Mouse (Mus musculus) intestine, postnatal 0 days (tissue): ENCODE data around the gene Gm47841. TPM values are rescaled to one million over a fixed set of nuclear protein-coding genes. Genes with fewer than 3 reads are reported as not detected.
A peak's percentile ranks its signal among the peaks of the same experiment; 100 is the strongest.

Experiments used
- ATAC-seq: fragments of 200-750 bp; cut with Nextera tagmentation; 2 replicates; pipeline ENCODE4 v1.8.0; 2017; ENCODE audit warnings: mild to moderate bottlenecking, moderate TSS enrichment, moderate library complexity
- H3K27ac ChIP-seq: fragments of 300-500 bp; sonication (generic); 2 replicates; pipeline ENCODE4 v1.5.1; 2014; ENCODE audit warnings: mild to moderate bottlenecking, low read depth, low read length, moderate library complexity
- H3K27me3 ChIP-seq: fragments of 300-500 bp; sonication (generic); replicated peaks from 2 replicates; pipeline ENCODE4 v1.6.1; 2014; ENCODE audit warnings: low read length, mixed read lengths; ENCODE audit not compliant: control insufficient read depth, insufficient read depth
- H3K36me3 ChIP-seq: fragments of 300-500 bp; sonication (generic); 2 replicates; pipeline ENCODE4 v1.6.1; 2014; ENCODE audit warnings: mild to moderate bottlenecking, moderate library complexity; ENCODE audit not compliant: control insufficient read depth, insufficient read depth
- H3K4me1 ChIP-seq: fragments of 300-500 bp; sonication (generic); replicated peaks from 2 replicates; pipeline ENCODE4 v1.6.1; 2014; ENCODE audit warnings: antibody characterized with exemption, low read length, mixed read lengths; ENCODE audit not compliant: control insufficient read depth, insufficient read depth
- H3K4me2 ChIP-seq: fragments of 300-500 bp; sonication (generic); replicated peaks from 2 replicates; pipeline ENCODE4 v1.6.1; 2014; ENCODE audit warnings: low read depth, mild to moderate bottlenecking, moderate library complexity
- H3K4me3 ChIP-seq: fragments of 300-500 bp; sonication (generic); 2 replicates; pipeline ENCODE4 v1.5.1; 2014; ENCODE audit warnings: low read depth, low read length
- H3K9ac ChIP-seq: fragments of 300-500 bp; sonication (generic); 2 replicates; pipeline ENCODE4 v1.6.1; 2014; ENCODE audit warnings: mild to moderate bottlenecking, low read depth, low read length
- H3K9me3 ChIP-seq: fragments of 300-500 bp; sonication (generic); 2 replicates; pipeline ENCODE4 v1.6.1; 2016; ENCODE audit warnings: mixed run types; ENCODE audit not compliant: control insufficient read depth
- CTCF ChIP-seq: sonication (generic); IDR thresholded peaks from 2 replicates; pipeline ENCODE4 v1.5.1; 2016; ENCODE audit warnings: low read depth, mild to moderate bottlenecking, control low read depth, antibody characterized with exemption, moderate library complexity
- WGBS: fragments of 180-500 bp; shearing (Covaris S2); extraction: QIAGEN DNeasy Blood & Tissue Kit; methylation state at CpG from one replicate; pipeline ENCODE4 v1.1.7; 2014; 5-methylcytosine and 5-hydroxymethylcytosine counted together
- polyA plus RNA-seq: library from polyadenylated mRNA; unstranded; fragments of >200 nt; fragmentation: Nextera tagmentation; extraction: Ambion mirVana; gene quantifications from 2 replicates; pipeline ENCODE4 v1.2.1, GENCODE M21; 2015

Gm47841 gene
- polyA plus RNA-seq, 1 experiment from 2014 or later, result not detected

GRCm38 (mm10) chr15:101059570-101060279, 12.5 kb upstream of the Gm47841 start:
- Histone ChIP-seq H3K4me3 (no peak overlapping the region), H3K9me3 (no peaks in the 10 kb centered on the region), H3K9ac (no peak overlapping the region), H3K4me2 (no peak overlapping the region), H3K27me3 (peaks cover 15% of the 10 kb centered on the region), H3K27ac (no peak overlapping the region), H3K4me1 (no peaks in the 10 kb centered on the region), H3K36me3 (no peaks in the 10 kb centered on the region)
- ATAC-seq, result no peak
- no peak for TF ChIP-seq CTCF
- WGBS, result 59% methylated on average over 9 of the region's 9 CpGs

- no peaks in the 10 kb centered on the region for H3K4me1 ChIP-seq
- ATAC-seq, result no peak; the same call in 1 of the 2 replicates
- peaks cover 46% of the 10 kb centered on the region for H3K27me3 ChIP-seq
- no peak overlapping the region for H3K4me3 ChIP-seq
- H3K36me3 ChIP-seq, result peaks cover 3% of the 10 kb centered on the region; the same call in 1 of the 2 replicates
- H3K27ac ChIP-seq, result no peak overlapping the region
- H3K9ac ChIP-seq, result no peak overlapping the region
- no peaks in the 10 kb centered on the region for H3K9me3 ChIP-seq
- 42% methylated on average over 10 of the region's 10 CpGs for WGBS
- TF ChIP-seq CTCF, result peak; percentile 84
- H3K4me2 ChIP-seq, result no peak overlapping the region
Observed at GRCm38 (mm10) chr15:101056225-101056624, 9.0 kb upstream of the Gm47841 start.

- Histone ChIP-seq H3K4me3 (no peak overlapping the region), H3K4me2 (no peak overlapping the region), H3K9me3 (no peaks in the 10 kb centered on the region), H3K4me1 (no peaks in the 10 kb centered on the region), H3K36me3 (peaks cover 3% of the 10 kb centered on the region; the same call in 1 of the 2 replicates), H3K9ac (no peak overlapping the region), H3K27me3 (peaks cover 46% of the 10 kb centered on the region), H3K27ac (no peak overlapping the region)
- ATAC-seq, result no peak
- TF ChIP-seq CTCF, result no peak
- 87% methylated on average over 10 of the region's 10 CpGs for WGBS
Observed at GRCm38 (mm10) chr15:101054541-101054940, 7.3 kb upstream of the Gm47841 start.

GRCm38 (mm10) chr15:101053832-101054459, 6.7 kb upstream of the Gm47841 start:
- no peak for ATAC-seq
- WGBS, result 48% methylated on average over 54 of the region's 65 CpGs
- Histone ChIP-seq H3K27me3 (peaks cover 46% of the 10 kb centered on the region), H3K4me3 (peak overlapping the region; percentile 26; the same call in 1 of the 2 replicates), H3K36me3 (peaks cover 3% of the 10 kb centered on the region; the same call in 1 of the 2 replicates), H3K9me3 (no peaks in the 10 kb centered on the region), H3K9ac (peak overlapping the region; percentile 26), H3K4me1 (no peaks in the 10 kb centered on the region), H3K27ac (no peak overlapping the region), H3K4me2 (peak overlapping the region; percentile 63)
- no peak for TF ChIP-seq CTCF

GRCm38 (mm10) chr15:101052560-101053501, 5.6 kb upstream of the Gm47841 start:
- Histone ChIP-seq H3K36me3 (peaks cover 3% of the 10 kb centered on the region; the same call in 1 of the 2 replicates), H3K9ac (peak overlapping the region; percentile 26), H3K27ac (no peak overlapping the region), H3K4me2 (peak overlapping the region; percentile 63), H3K27me3 (peaks cover 57% of the 10 kb centered on the region), H3K9me3 (no peaks in the 10 kb centered on the region), H3K4me1 (no peaks in the 10 kb centered on the region), H3K4me3 (peak overlapping the region; percentile 26)
- WGBS, result 49% methylated on average over 114 of the region's 120 CpGs
- no peak for ATAC-seq
- no peak for TF ChIP-seq CTCF

GRCm38 (mm10) chr15:101051869-101052268, 4.7 kb upstream of the Gm47841 start:
- no peak for ATAC-seq
- Histone ChIP-seq H3K9me3 (no peaks in the 10 kb centered on the region), H3K4me3 (no peak overlapping the region), H3K27me3 (peaks cover 66% of the 10 kb centered on the region), H3K4me1 (0 out of 2 replicates have a peak, but pooled peaks cover 2% of the 10 kb centered on the region), H3K27ac (no peak overlapping the region), H3K4me2 (no peak overlapping the region), H3K36me3 (peaks cover 3% of the 10 kb centered on the region; the same call in 1 of the 2 replicates), H3K9ac (no peak overlapping the region)
- 82% methylated on average over 10 of the region's 10 CpGs for WGBS
- no peak for TF ChIP-seq CTCF
